Mouse (Mus musculus) CH12.LX (cell line): ENCODE measurements around the gene Mrpl51. TPM values are rescaled to one million over a fixed set of nuclear protein-coding genes. Genes with fewer than 3 reads are reported as not detected.

Experiments
- DNase-seq: peaks from one replicate; pipeline ENCODE4 v3.0.0-alpha.2; 2013; ENCODE audit errors: extremely low read depth
- H3K27ac ChIP-seq: 2 replicates; pipeline ENCODE4 v1.5.1; 2012; ENCODE audit warnings: low read depth, mild to moderate bottlenecking, control low read depth, moderate library complexity; ENCODE audit not compliant: insufficient read depth
- H3K27me3 ChIP-seq: replicated peaks from 2 replicates; pipeline ENCODE3; 2012; ENCODE audit warnings: inconsistent platforms
- H3K36me3 ChIP-seq, 2 experiments: replicated peaks in 1 of 2; 2 replicates each; pipeline versions ENCODE3 to v1.6.1; 2012; ENCODE audit warnings: inconsistent platforms in 1 of 2, low read length in 1 of 2, mild to moderate bottlenecking in 1 of 2, mixed read lengths in 1 of 2, moderate library complexity in 1 of 2; ENCODE audit not compliant: control insufficient read depth in 1 of 2, insufficient read depth in 1 of 2
- H3K4me1 ChIP-seq, 2 experiments: 2 replicates each; pipeline ENCODE4 v1.6.1; 2012; ENCODE audit warnings: inconsistent platforms in 1 of 2, moderate library complexity in 1 of 2; ENCODE audit not compliant: insufficient read depth in 2 of 2, control insufficient read depth in 1 of 2
- H3K4me2 ChIP-seq: 2 replicates; pipeline ENCODE4 v1.6.1; 2012; ENCODE audit warnings: low read depth, mild to moderate bottlenecking, control low read depth; ENCODE audit not compliant: poor library complexity, insufficient read depth, severe bottlenecking
- H3K4me3 ChIP-seq, 3 experiments: fragments of 150-350 bp in 1 of 3; sonication (generic) in 1 of 3; replicated peaks in 1 of 3; 2 replicates each; pipeline versions ENCODE3 to v1.5.1; 2011 to 2012; ENCODE audit warnings: low read depth in 2 of 3, low read length in 2 of 3, mild to moderate bottlenecking in 2 of 3, moderate library complexity in 2 of 3, control low read depth in 1 of 3, improper control_type of control experiment in 1 of 3, inconsistent platforms in 1 of 3, mixed read lengths in 1 of 3; ENCODE audit not compliant: poor library complexity in 1 of 3
- H3K79me2 ChIP-seq: replicated peaks from 2 replicates; pipeline ENCODE4 v1.6.1; 2012; ENCODE audit warnings: mild to moderate bottlenecking, moderate library complexity; ENCODE audit not compliant: control insufficient read depth, poor library complexity, insufficient read depth, severe bottlenecking; ENCODE audit errors: extremely low read depth
- H3K9ac ChIP-seq: 2 replicates; pipeline ENCODE4 v1.6.1; 2012; ENCODE audit warnings: low read depth, mild to moderate bottlenecking, control low read depth, moderate library complexity; ENCODE audit not compliant: insufficient read depth
- H3K9me3 ChIP-seq: replicated peaks from 2 replicates; pipeline ENCODE3; 2012; ENCODE audit warnings: low read length, inconsistent platforms, mixed read lengths
- BHLHE40 ChIP-seq: IDR thresholded peaks from 2 replicates; pipeline ENCODE4 v1.6.1; 2011; ENCODE audit warnings: mild to moderate bottlenecking, low read depth, low read length, improper control_type of control experiment
- CHD1 ChIP-seq: IDR thresholded peaks from 2 replicates; pipeline ENCODE4 v1.6.1; 2012; ENCODE audit warnings: low read depth, low read length, improper control_type of control experiment, inconsistent platforms
- E2F4 ChIP-seq: IDR thresholded peaks from 2 replicates; pipeline ENCODE4 v1.6.1; 2011; ENCODE audit warnings: low read depth, low read length, improper control_type of control experiment; ENCODE audit not compliant: insufficient replicate concordance
- EP300 ChIP-seq: IDR thresholded peaks from 2 replicates; pipeline ENCODE4 v1.6.1; 2011; ENCODE audit warnings: low read length, improper control_type of control experiment
- GABPA ChIP-seq: IDR thresholded peaks from 2 replicates; pipeline ENCODE4 v1.6.1; 2012; ENCODE audit warnings: low read depth, low read length, improper control_type of control experiment, inconsistent platforms; ENCODE audit not compliant: insufficient replicate concordance
- HCFC1 ChIP-seq: IDR thresholded peaks from 2 replicates; pipeline ENCODE4 v1.6.1; 2012; ENCODE audit warnings: low read depth, mild to moderate bottlenecking, inconsistent platforms, low read length, improper control_type of control experiment
- JUN ChIP-seq: IDR thresholded peaks from 2 replicates; pipeline ENCODE4 v1.6.1; 2011; ENCODE audit warnings: low read depth, mild to moderate bottlenecking, low read length, improper control_type of control experiment, moderate library complexity; ENCODE audit not compliant: insufficient read depth
- JUND ChIP-seq: conservative IDR thresholded peaks from 2 replicates; pipeline ENCODE4 v1.6.1; 2011; ENCODE audit warnings: low read depth, low read length, improper control_type of control experiment
- KAT2A ChIP-seq: IDR thresholded peaks from 2 replicates; pipeline ENCODE4 v1.6.1; 2012; ENCODE audit warnings: low read length, improper control_type of control experiment, inconsistent platforms; ENCODE audit not compliant: insufficient replicate concordance
- MAFK ChIP-seq: IDR thresholded peaks from 2 replicates; pipeline ENCODE4 v1.6.1; 2011; ENCODE audit warnings: low read length, improper control_type of control experiment; ENCODE audit not compliant: insufficient replicate concordance
- MAX ChIP-seq: IDR thresholded peaks from 2 replicates; pipeline ENCODE4 v1.6.1; 2011; ENCODE audit warnings: low read length, improper control_type of control experiment
- MAZ ChIP-seq: IDR thresholded peaks from 2 replicates; pipeline ENCODE4 v1.6.1; 2012; ENCODE audit warnings: low read depth, mild to moderate bottlenecking, inconsistent platforms, low read length, improper control_type of control experiment, moderate library complexity
- MEF2A ChIP-seq: IDR thresholded peaks from 2 replicates; pipeline ENCODE4 v1.6.1; 2014; ENCODE audit warnings: low read depth, mild to moderate bottlenecking, inconsistent platforms, low read length, improper control_type of control experiment, borderline replicate concordance
- MXI1 ChIP-seq: IDR thresholded peaks from 2 replicates; pipeline ENCODE4 v1.6.1; 2011; ENCODE audit warnings: mild to moderate bottlenecking, low read depth, low read length, improper control_type of control experiment
- NRF1 ChIP-seq: IDR thresholded peaks from 2 replicates; pipeline ENCODE4 v1.6.1; 2014; ENCODE audit warnings: low read depth, mild to moderate bottlenecking, inconsistent platforms, low read length, improper control_type of control experiment, moderate library complexity
- PAX5 ChIP-seq: IDR thresholded peaks from 2 replicates; pipeline ENCODE4 v1.6.1; 2012; ENCODE audit warnings: low read length, inconsistent platforms, mixed read lengths
- POLR2A ChIP-seq: IDR thresholded peaks from 2 replicates; pipeline ENCODE4 v1.6.1; 2011; ENCODE audit warnings: low read depth, mild to moderate bottlenecking, improper control_type of control experiment, low read length
- RAD21 ChIP-seq: IDR thresholded peaks from 2 replicates; pipeline ENCODE4 v1.6.1; 2011; ENCODE audit warnings: low read depth, mild to moderate bottlenecking, low read length, improper control_type of control experiment, moderate library complexity
- SIN3A ChIP-seq: IDR thresholded peaks from 2 replicates; pipeline ENCODE4 v1.6.1; 2012; ENCODE audit warnings: low read length, improper control_type of control experiment, inconsistent platforms
- SMC3 ChIP-seq: IDR thresholded peaks from 2 replicates; pipeline ENCODE4 v1.6.1; 2011; ENCODE audit warnings: low read depth, low read length, improper control_type of control experiment
- TCF12 ChIP-seq: IDR thresholded peaks from 2 replicates; pipeline ENCODE4 v1.6.1; 2014; ENCODE audit warnings: low read depth, mild to moderate bottlenecking, inconsistent platforms, low read length, improper control_type of control experiment
- USF1 ChIP-seq: IDR thresholded peaks from 2 replicates; pipeline ENCODE4 v1.6.1; 2014; ENCODE audit warnings: low read depth, mild to moderate bottlenecking, inconsistent platforms, low read length, improper control_type of control experiment
- ZC3H11A ChIP-seq: IDR thresholded peaks from 2 replicates; pipeline ENCODE4 v1.6.1; 2012; ENCODE audit warnings: low read depth, mild to moderate bottlenecking, inconsistent platforms, low read length, improper control_type of control experiment
- ZKSCAN1 ChIP-seq: IDR thresholded peaks from 2 replicates; pipeline ENCODE4 v1.6.1; 2012; ENCODE audit warnings: low read depth, inconsistent platforms, low read length, improper control_type of control experiment, borderline replicate concordance
- ZMIZ1 ChIP-seq: IDR thresholded peaks from 2 replicates; pipeline ENCODE4 v1.6.1; 2012; ENCODE audit warnings: low read depth, mild to moderate bottlenecking, inconsistent platforms, low read length, improper control_type of control experiment
- ZNF384 ChIP-seq: IDR thresholded peaks from 2 replicates; pipeline ENCODE4 v1.6.1; 2012; ENCODE audit warnings: low read depth, low read length, improper control_type of control experiment, inconsistent platforms
- dilution Hi-C: fragments of 300-500 bp; cut with MboI; formaldehyde crosslinking; loops from 2 replicates; pipeline ENCODE4 v1.14.3; 2020; ENCODE audit warnings: low sequenced_read_pairs; ENCODE audit not compliant: extremely low pct_unique_long_range_greater_than_20kb, extremely low pct_ligation_motif_present
- in situ Hi-C: fragments of 300-500 bp; cut with MboI; formaldehyde crosslinking; loops from 3 replicates; pipeline ENCODE4 v1.14.3; 2019; ENCODE audit warnings: low sequenced_read_pairs, low pct_ligation_motif_present, low pct_unique_long_range_greater_than_20kb, mixed read lengths
- polyA plus RNA-seq: library from polyadenylated mRNA; unstranded; fragments of >175 nt; gene quantifications from 2 replicates; pipeline ENCODE4 v1.2.1, GENCODE M21; 2012; ENCODE audit warnings: low read depth; ENCODE audit not compliant: insufficient read length
- total RNA-seq, 2 experiments: library from RNA; depleted of rRNA; stranded (reverse); fragments of 300-350 nt in 1 of 2; fragments of >200 nt in 1 of 2; gene quantifications; 2 replicates each; pipeline ENCODE4 v1.2.3; 2012 to 2014

Mrpl51 gene
- total and polyA plus RNA-seq, 3 experiments: 120 to 184 (median 161) TPM

DNA sequence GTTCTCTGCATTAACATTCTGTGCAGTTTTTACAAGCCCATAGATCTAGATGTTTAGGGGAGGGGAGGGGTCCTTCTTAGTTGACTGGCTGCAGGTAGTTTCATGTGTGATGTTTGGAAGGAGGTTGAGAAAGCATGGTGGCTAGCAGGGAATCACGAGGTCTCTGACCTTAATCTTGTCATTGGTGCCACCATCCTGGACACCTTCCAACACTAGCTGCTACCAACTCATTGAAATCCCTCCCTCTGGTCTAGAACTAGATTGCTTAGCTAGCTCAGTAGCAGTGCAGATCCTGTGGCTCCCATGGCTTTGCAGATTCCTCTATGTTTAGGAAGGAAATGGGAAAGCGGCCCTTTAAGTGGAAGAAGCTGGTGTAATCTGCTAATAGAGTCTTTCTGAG is 25.3 kb downstream of the Mrpl51 start:
- dilution Hi-C loops: no loop called here
- peaks cover 24% of the 10 kb centered on the region for H3K27me3 ChIP-seq
- DNase-seq: no peak
- H3K4me3 ChIP-seq: no peak overlapping the region
- in situ Hi-C loops: no loop called here
- TF ChIP-seq BHLHE40 (no peak), HCFC1 (no peak), ZNF384 (no peak), ZKSCAN1 (no peak), KAT2A (no peak), JUN (no peak), MEF2A (no peak), POLR2A (no peak), JUND (no peak)
- H3K79me2 ChIP-seq: no peaks in the 10 kb centered on the region
- no peak overlapping the region for H3K27ac ChIP-seq
- H3K9me3 ChIP-seq: no peaks in the 10 kb centered on the region
- peaks cover under 1 to 22% of the 10 kb centered on the region in 2 experiments; a peak in 3 of 4 replicates for H3K4me1 ChIP-seq
- H3K36me3 ChIP-seq: peaks cover 3 to 33% of the 10 kb centered on the region in 2 experiments
- H3K4me2 ChIP-seq: no peak overlapping the region
- H3K9ac ChIP-seq: no peak overlapping the region

DNA sequence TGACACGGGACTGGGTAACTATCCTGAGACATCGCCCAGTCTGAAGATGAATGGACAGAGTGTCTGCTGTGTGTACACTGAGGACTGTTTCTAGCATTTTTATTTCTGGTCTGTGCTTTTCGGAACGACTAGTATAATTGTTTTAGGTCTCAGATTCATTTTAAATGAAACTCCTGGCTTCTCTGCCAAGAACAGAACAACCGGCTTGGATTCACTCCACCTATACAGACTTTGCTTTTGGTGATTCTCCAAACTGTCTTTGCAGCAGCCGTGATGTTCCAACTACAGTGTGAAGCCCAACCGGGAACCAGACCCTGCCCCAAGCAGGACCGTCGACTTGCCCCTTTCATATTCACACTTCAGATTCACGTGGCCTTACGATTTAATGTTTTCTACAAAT is 26.3 kb downstream of the Mrpl51 start:
- no peak for TF ChIP-seq RAD21
- TF ChIP-seq MAZ: no peak
- TF ChIP-seq MEF2A: no peak
- TF ChIP-seq MAX: no peak
- no peak for TF ChIP-seq PAX5
- no peak for TF ChIP-seq EP300
- no peak for TF ChIP-seq NRF1
- TF ChIP-seq ZMIZ1: no peak
- TF ChIP-seq MAFK: no peak
- no peak for TF ChIP-seq CHD1
- no peak for TF ChIP-seq E2F4
- TF ChIP-seq GABPA: no peak
- no peak for TF ChIP-seq ZC3H11A
- TF ChIP-seq MXI1: no peak
- no peak for TF ChIP-seq USF1
- no peak for TF ChIP-seq TCF12
- TF ChIP-seq JUN: no peak
- TF ChIP-seq SIN3A: no peak
- no peak for TF ChIP-seq SMC3
- Histone ChIP-seq H3K9me3 (no peaks in the 10 kb centered on the region), H3K4me3 (no peak overlapping the region), H3K27me3 (peaks cover 16% of the 10 kb centered on the region), H3K4me2 (no peak overlapping the region), H3K27ac (no peak overlapping the region), H3K9ac (no peak overlapping the region), H3K79me2 (no peaks in the 10 kb centered on the region), H3K4me1 (peaks cover 4 to 32% of the 10 kb centered on the region in 2 experiments; a peak in 3 of 4 replicates), H3K36me3 (peaks cover 5 to 39% of the 10 kb centered on the region in 2 experiments)
- in situ Hi-C loops: no loop called here
- dilution Hi-C loops: no loop called here
- no peak for DNase-seq
